Mouse (Mus musculus): ENCODE results near the gene Atp6v0c. TPM values are rescaled to one million over a fixed set of nuclear protein-coding genes. Genes with fewer than 3 reads are reported as not detected.
A peak's percentile ranks its signal among the peaks of the same experiment; 100 is the strongest.

Gene Atp6v0c
- polyA plus RNA-seq, 2 experiments = 487 to 522 TPM

GRCm38 (mm10) chr17:24191481-24191880 lies 22.0 kb upstream of the Atp6v0c start:
- Histone ChIP-seq H3K27ac (replicated peaks; ENCODE audit: low read depth, low read length) (no peak overlapping the region), H3K27me3 (ENCODE audit: control insufficient read depth, insufficient read depth, low read length) (no peaks in the 10 kb centered on the region), H3K9me3 (ENCODE audit: control insufficient read depth, low read length) (no peaks in the 10 kb centered on the region), H3K4me1 (ENCODE audit: control insufficient read depth, insufficient read depth, low read length) (no peaks in the 10 kb centered on the region), H3K9ac (ENCODE audit: low read depth, low read length, severe bottlenecking) (no peak overlapping the region), H3K36me3 (ENCODE audit: control insufficient read depth, insufficient read depth, low read length) (0 out of 2 replicates have a peak, but pooled peaks cover 10% of the 10 kb centered on the region), H3K4me3 (replicated peaks; ENCODE audit: low read length) (no peak overlapping the region), H3K4me2 (replicated peaks; ENCODE audit: low read depth, low read length, severe bottlenecking) (no peak overlapping the region)
- 64% methylated on average over 4 of the region's 4 CpGs for WGBS
- DNase-seq (ENCODE audit: low spot score) (no peak), ATAC-seq (ENCODE audit: low FRiP score, low read depth) (no peak)
- no peak for TF ChIP-seq POLR2A (IDR thresholded peaks at IDR 0.05; ENCODE audit: borderline replicate concordance, extremely low read depth, insufficient read depth, insufficient read length)

GRCm38 (mm10) chr17:24190934-24191333 lies 21.4 kb upstream of the Atp6v0c start:
- Histone ChIP-seq H3K36me3 (ENCODE audit: control insufficient read depth, insufficient read depth, low read length) (peaks cover 12% of the 10 kb centered on the region; the same call in 1 of the 2 replicates), H3K27me3 (ENCODE audit: control insufficient read depth, insufficient read depth, low read length) (no peaks in the 10 kb centered on the region), H3K9ac (ENCODE audit: low read depth, low read length, severe bottlenecking) (no peak overlapping the region), H3K4me1 (ENCODE audit: control insufficient read depth, insufficient read depth, low read length) (no peaks in the 10 kb centered on the region), H3K4me2 (replicated peaks; ENCODE audit: low read depth, low read length, severe bottlenecking) (no peak overlapping the region), H3K27ac (replicated peaks; ENCODE audit: low read depth, low read length) (no peak overlapping the region), H3K4me3 (replicated peaks; ENCODE audit: low read length) (no peak overlapping the region), H3K9me3 (ENCODE audit: control insufficient read depth, low read length) (no peaks in the 10 kb centered on the region)
- WGBS = 76% methylated on average over 2 of the region's 2 CpGs
- no peak for DNase-seq (ENCODE audit: low spot score)
- no peak for ATAC-seq (ENCODE audit: low FRiP score, low read depth)
- TF ChIP-seq POLR2A (IDR thresholded peaks at IDR 0.05; ENCODE audit: borderline replicate concordance, extremely low read depth, insufficient read depth, insufficient read length) = no peak

GRCm38 (mm10) chr17:24174259-24174658 lies 4.8 kb upstream of the Atp6v0c start:
- Histone ChIP-seq H3K4me2 (replicated peaks; ENCODE audit: low read depth, low read length, severe bottlenecking) (no peak overlapping the region), H3K9me3 (ENCODE audit: control insufficient read depth, low read length) (no peaks in the 10 kb centered on the region), H3K36me3 (ENCODE audit: control insufficient read depth, insufficient read depth, low read length) (no peaks in the 10 kb centered on the region), H3K27me3 (ENCODE audit: control insufficient read depth, insufficient read depth, low read length) (no peaks in the 10 kb centered on the region), H3K4me1 (ENCODE audit: control insufficient read depth, insufficient read depth, low read length) (peaks cover 4% of the 10 kb centered on the region; the same call in 1 of the 2 replicates), H3K9ac (ENCODE audit: low read depth, low read length, severe bottlenecking) (no peak overlapping the region), H3K27ac (replicated peaks; ENCODE audit: low read depth, low read length) (no peak overlapping the region), H3K4me3 (replicated peaks; ENCODE audit: low read length) (no peak overlapping the region)
- no peak for TF ChIP-seq POLR2A (IDR thresholded peaks at IDR 0.05; ENCODE audit: borderline replicate concordance, extremely low read depth, insufficient read depth, insufficient read length)
- WGBS = 75% methylated on average over 3 of the region's 3 CpGs
- ATAC-seq (ENCODE audit: low FRiP score, low read depth) (no peak), DNase-seq (ENCODE audit: low spot score) (no peak)

- Histone ChIP-seq H3K4me1 (ENCODE audit: control insufficient read depth, insufficient read depth, low read length) (peaks cover 4% of the 10 kb centered on the region; the same call in 1 of the 2 replicates), H3K9ac (ENCODE audit: low read depth, low read length, severe bottlenecking) (no peak overlapping the region), H3K4me2 (replicated peaks; ENCODE audit: low read depth, low read length, severe bottlenecking) (no peak overlapping the region), H3K36me3 (ENCODE audit: control insufficient read depth, insufficient read depth, low read length) (no peaks in the 10 kb centered on the region), H3K27ac (replicated peaks; ENCODE audit: low read depth, low read length) (no peak overlapping the region), H3K27me3 (ENCODE audit: control insufficient read depth, insufficient read depth, low read length) (no peaks in the 10 kb centered on the region), H3K9me3 (ENCODE audit: control insufficient read depth, low read length) (no peaks in the 10 kb centered on the region), H3K4me3 (replicated peaks; ENCODE audit: low read length) (no peak overlapping the region)
- DNase-seq (ENCODE audit: low spot score) = peak; percentile 86
- WGBS = 6% methylated on average over 3 of the region's 3 CpGs
- no peak for ATAC-seq (ENCODE audit: low FRiP score, low read depth)
- TF ChIP-seq POLR2A (IDR thresholded peaks at IDR 0.05; ENCODE audit: borderline replicate concordance, extremely low read depth, insufficient read depth, insufficient read length) = no peak
Observed at GRCm38 (mm10) chr17:24173423-24173822, 3.9 kb upstream of the Atp6v0c start.

DNA sequence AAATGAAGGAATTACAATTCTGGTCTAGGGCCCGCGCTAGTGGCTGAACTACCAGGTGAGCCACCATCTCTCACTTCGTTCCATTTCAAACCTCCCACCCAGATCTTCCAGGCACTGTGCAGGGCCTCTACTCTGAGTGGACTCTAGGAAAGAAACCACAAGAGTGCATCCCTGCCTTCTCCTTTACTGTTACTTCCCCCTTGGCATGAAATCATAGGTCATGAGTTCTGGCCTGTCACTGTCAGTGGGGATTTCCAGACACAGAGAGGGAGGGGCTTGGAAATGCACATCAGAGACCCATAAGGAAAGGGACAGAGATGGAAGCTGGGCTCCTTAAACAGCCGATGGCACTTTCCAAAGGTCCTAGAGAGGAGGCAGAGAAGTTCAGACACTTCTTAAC lies 2.2 kb upstream of the Atp6v0c start:
- Histone ChIP-seq H3K27me3 (ENCODE audit: control insufficient read depth, insufficient read depth, low read length) (no peaks in the 10 kb centered on the region), H3K4me1 (ENCODE audit: control insufficient read depth, insufficient read depth, low read length) (peaks cover 15% of the 10 kb centered on the region), H3K9me3 (ENCODE audit: control insufficient read depth, low read length) (no peaks in the 10 kb centered on the region), H3K27ac (replicated peaks; ENCODE audit: low read depth, low read length) (no peak overlapping the region), H3K9ac (ENCODE audit: low read depth, low read length, severe bottlenecking) (no peak overlapping the region), H3K4me2 (replicated peaks; ENCODE audit: low read depth, low read length, severe bottlenecking) (no peak overlapping the region), H3K4me3 (replicated peaks; ENCODE audit: low read length) (no peak overlapping the region), H3K36me3 (ENCODE audit: control insufficient read depth, insufficient read depth, low read length) (peaks cover 12% of the 10 kb centered on the region)
- ATAC-seq (ENCODE audit: low FRiP score, low read depth) (no peak), DNase-seq (ENCODE audit: low spot score) (no peak)
- TF ChIP-seq POLR2A (IDR thresholded peaks at IDR 0.05; ENCODE audit: borderline replicate concordance, extremely low read depth, insufficient read depth, insufficient read length) = no peak
- 86% methylated on average over 4 of the region's 4 CpGs for WGBS

DNA sequence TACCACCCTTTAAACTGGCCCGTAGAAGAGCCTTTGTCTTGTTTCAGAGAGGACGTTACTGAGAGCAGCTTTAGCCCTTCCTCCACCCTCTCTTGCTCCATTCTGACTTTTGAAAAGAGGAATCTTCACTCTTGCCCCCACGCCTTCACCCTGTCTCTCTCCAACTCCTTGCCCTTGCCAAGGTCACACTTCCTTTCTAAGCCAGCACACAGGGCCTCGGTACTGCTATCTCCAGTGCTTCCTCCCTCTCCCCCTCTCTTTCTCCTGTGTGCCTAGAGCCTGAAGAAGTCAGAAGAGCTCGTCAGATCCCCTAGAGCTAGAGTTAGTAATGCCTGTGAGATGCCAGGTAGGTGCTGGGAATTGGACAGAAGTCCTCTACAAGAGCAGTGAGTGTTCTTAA lies 1.2 kb upstream of the Atp6v0c start:
- 81% methylated on average over 5 of the region's 5 CpGs for WGBS
- no peak for TF ChIP-seq POLR2A (IDR thresholded peaks at IDR 0.05; ENCODE audit: borderline replicate concordance, extremely low read depth, insufficient read depth, insufficient read length)

More for the DNA sequence above, 1.2 kb upstream of the Atp6v0c start:
- Histone ChIP-seq H3K27me3 (ENCODE audit: control insufficient read depth, insufficient read depth, low read length) (no peaks in the 10 kb centered on the region), H3K4me2 (replicated peaks; ENCODE audit: low read depth, low read length, severe bottlenecking) (no peak overlapping the region), H3K4me3 (replicated peaks; ENCODE audit: low read length) (no peak overlapping the region), H3K9me3 (ENCODE audit: control insufficient read depth, low read length) (no peaks in the 10 kb centered on the region), H3K9ac (ENCODE audit: low read depth, low read length, severe bottlenecking) (no peak overlapping the region), H3K27ac (replicated peaks; ENCODE audit: low read depth, low read length) (no peak overlapping the region), H3K36me3 (ENCODE audit: control insufficient read depth, insufficient read depth, low read length) (peaks cover 16% of the 10 kb centered on the region), H3K4me1 (ENCODE audit: control insufficient read depth, insufficient read depth, low read length) (peaks cover 15% of the 10 kb centered on the region)
- ATAC-seq (ENCODE audit: low FRiP score, low read depth) (no peak), DNase-seq (ENCODE audit: low spot score) (no peak)
